Mouse (Mus musculus) heart, adult 2 months (tissue): ENCODE data around the gene Rfx7.

ENCODE experiments used
- CTCF ChIP-seq: fragments of 200-600 bp; IDR thresholded peaks from 2 replicates; pipeline ENCODE4 v1.8.1; 2022; ENCODE audit warnings: antibody characterized with exemption, mild to moderate bottlenecking, moderate library complexity
- EP300 ChIP-seq: fragments of 200-500 bp; IDR thresholded peaks from 2 replicates; pipeline ENCODE4 v1.6.1; 2011; ENCODE audit warnings: low read depth, low read length, control low read depth; ENCODE audit not compliant: insufficient read depth
- POLR2A ChIP-seq: fragments of 200-500 bp; IDR thresholded peaks from 2 replicates; pipeline ENCODE4 v1.6.1; 2011; ENCODE audit warnings: mild to moderate bottlenecking, low read depth, low read length, control low read depth; ENCODE audit not compliant: insufficient read depth

- TF ChIP-seq POLR2A: no peak
- TF ChIP-seq CTCF: no peak
- TF ChIP-seq EP300: no peak
Observed at GRCm38 (mm10) chr9:72657694-72658093, 125.7 kb downstream of the Rfx7 start.
